Mouse (Mus musculus) CH12.LX (cell line): ENCODE measurements around the gene Pwwp2b. TPM values are rescaled to one million over a fixed set of nuclear protein-coding genes. Genes with fewer than 3 reads are reported as not detected.

Experiments
- DNase-seq: peaks from one replicate; pipeline ENCODE4 v3.0.0-alpha.2; 2013; ENCODE audit errors: extremely low read depth
- H3K27ac ChIP-seq: 2 replicates; pipeline ENCODE4 v1.5.1; 2012; ENCODE audit warnings: low read depth, mild to moderate bottlenecking, control low read depth, moderate library complexity; ENCODE audit not compliant: insufficient read depth
- H3K27me3 ChIP-seq: replicated peaks from 2 replicates; pipeline ENCODE3; 2012; ENCODE audit warnings: inconsistent platforms
- H3K36me3 ChIP-seq, 2 experiments: replicated peaks in 1 of 2; 2 replicates each; pipeline versions ENCODE3 to v1.6.1; 2012; ENCODE audit warnings: inconsistent platforms in 1 of 2, low read length in 1 of 2, mild to moderate bottlenecking in 1 of 2, mixed read lengths in 1 of 2, moderate library complexity in 1 of 2; ENCODE audit not compliant: control insufficient read depth in 1 of 2, insufficient read depth in 1 of 2
- H3K4me1 ChIP-seq, 2 experiments: 2 replicates each; pipeline ENCODE4 v1.6.1; 2012; ENCODE audit warnings: inconsistent platforms in 1 of 2, moderate library complexity in 1 of 2; ENCODE audit not compliant: insufficient read depth in 2 of 2, control insufficient read depth in 1 of 2
- H3K4me2 ChIP-seq: 2 replicates; pipeline ENCODE4 v1.6.1; 2012; ENCODE audit warnings: low read depth, mild to moderate bottlenecking, control low read depth; ENCODE audit not compliant: poor library complexity, insufficient read depth, severe bottlenecking
- H3K4me3 ChIP-seq, 3 experiments: fragments of 150-350 bp in 1 of 3; sonication (generic) in 1 of 3; replicated peaks in 1 of 3; 2 replicates each; pipeline versions ENCODE3 to v1.5.1; 2011 to 2012; ENCODE audit warnings: low read depth in 2 of 3, low read length in 2 of 3, mild to moderate bottlenecking in 2 of 3, moderate library complexity in 2 of 3, control low read depth in 1 of 3, improper control_type of control experiment in 1 of 3, inconsistent platforms in 1 of 3, mixed read lengths in 1 of 3; ENCODE audit not compliant: poor library complexity in 1 of 3
- H3K79me2 ChIP-seq: replicated peaks from 2 replicates; pipeline ENCODE4 v1.6.1; 2012; ENCODE audit warnings: mild to moderate bottlenecking, moderate library complexity; ENCODE audit not compliant: control insufficient read depth, poor library complexity, insufficient read depth, severe bottlenecking; ENCODE audit errors: extremely low read depth
- H3K9ac ChIP-seq: 2 replicates; pipeline ENCODE4 v1.6.1; 2012; ENCODE audit warnings: low read depth, mild to moderate bottlenecking, control low read depth, moderate library complexity; ENCODE audit not compliant: insufficient read depth
- H3K9me3 ChIP-seq: replicated peaks from 2 replicates; pipeline ENCODE3; 2012; ENCODE audit warnings: low read length, inconsistent platforms, mixed read lengths
- BHLHE40 ChIP-seq: IDR thresholded peaks from 2 replicates; pipeline ENCODE4 v1.6.1; 2011; ENCODE audit warnings: mild to moderate bottlenecking, low read depth, low read length, improper control_type of control experiment
- CHD1 ChIP-seq: IDR thresholded peaks from 2 replicates; pipeline ENCODE4 v1.6.1; 2012; ENCODE audit warnings: low read depth, low read length, improper control_type of control experiment, inconsistent platforms
- CHD2 ChIP-seq: IDR thresholded peaks from 2 replicates; pipeline ENCODE4 v1.6.1; 2011; ENCODE audit warnings: low read length, improper control_type of control experiment
- CTCF ChIP-seq, 2 experiments: IDR thresholded peaks in 1 of 2; conservative IDR thresholded peaks in 1 of 2; 2 replicates each; pipeline ENCODE4 v1.5.1; 2011 to 2012; ENCODE audit warnings: low read depth in 2 of 2, low read length in 2 of 2, improper control_type of control experiment in 1 of 2, inconsistent platforms in 1 of 2, mild to moderate bottlenecking in 1 of 2, moderate library complexity in 1 of 2
- ELF1 ChIP-seq: IDR thresholded peaks from 2 replicates; pipeline ENCODE4 v1.6.1; 2014; ENCODE audit warnings: low read depth, mild to moderate bottlenecking, inconsistent platforms, low read length, improper control_type of control experiment
- HCFC1 ChIP-seq: IDR thresholded peaks from 2 replicates; pipeline ENCODE4 v1.6.1; 2012; ENCODE audit warnings: low read depth, mild to moderate bottlenecking, inconsistent platforms, low read length, improper control_type of control experiment
- IRF4 ChIP-seq: IDR thresholded peaks from 2 replicates; pipeline ENCODE4 v1.6.1; 2014; ENCODE audit warnings: low read depth, mild to moderate bottlenecking, inconsistent platforms, low read length, improper control_type of control experiment
- JUN ChIP-seq: IDR thresholded peaks from 2 replicates; pipeline ENCODE4 v1.6.1; 2011; ENCODE audit warnings: low read depth, mild to moderate bottlenecking, low read length, improper control_type of control experiment, moderate library complexity; ENCODE audit not compliant: insufficient read depth
- JUND ChIP-seq: conservative IDR thresholded peaks from 2 replicates; pipeline ENCODE4 v1.6.1; 2011; ENCODE audit warnings: low read depth, low read length, improper control_type of control experiment
- MAFK ChIP-seq: IDR thresholded peaks from 2 replicates; pipeline ENCODE4 v1.6.1; 2011; ENCODE audit warnings: low read length, improper control_type of control experiment; ENCODE audit not compliant: insufficient replicate concordance
- MAZ ChIP-seq: IDR thresholded peaks from 2 replicates; pipeline ENCODE4 v1.6.1; 2012; ENCODE audit warnings: low read depth, mild to moderate bottlenecking, inconsistent platforms, low read length, improper control_type of control experiment, moderate library complexity
- NELFE ChIP-seq: IDR thresholded peaks from 2 replicates; pipeline ENCODE4 v1.6.1; 2011; ENCODE audit warnings: low read depth, low read length, improper control_type of control experiment
- NRF1 ChIP-seq: IDR thresholded peaks from 2 replicates; pipeline ENCODE4 v1.6.1; 2014; ENCODE audit warnings: low read depth, mild to moderate bottlenecking, inconsistent platforms, low read length, improper control_type of control experiment, moderate library complexity
- SMC3 ChIP-seq: IDR thresholded peaks from 2 replicates; pipeline ENCODE4 v1.6.1; 2011; ENCODE audit warnings: low read depth, low read length, improper control_type of control experiment
- USF2 ChIP-seq: conservative IDR thresholded peaks from 2 replicates; pipeline ENCODE4 v1.6.1; 2011; ENCODE audit warnings: low read depth, low read length, improper control_type of control experiment
- ZMIZ1 ChIP-seq: IDR thresholded peaks from 2 replicates; pipeline ENCODE4 v1.6.1; 2012; ENCODE audit warnings: low read depth, mild to moderate bottlenecking, inconsistent platforms, low read length, improper control_type of control experiment
- ZNF384 ChIP-seq: IDR thresholded peaks from 2 replicates; pipeline ENCODE4 v1.6.1; 2012; ENCODE audit warnings: low read depth, low read length, improper control_type of control experiment, inconsistent platforms
- dilution Hi-C: fragments of 300-500 bp; cut with MboI; formaldehyde crosslinking; loops from 2 replicates; pipeline ENCODE4 v1.14.3; 2020; ENCODE audit warnings: low sequenced_read_pairs; ENCODE audit not compliant: extremely low pct_unique_long_range_greater_than_20kb, extremely low pct_ligation_motif_present
- in situ Hi-C: fragments of 300-500 bp; cut with MboI; formaldehyde crosslinking; loops from 3 replicates; pipeline ENCODE4 v1.14.3; 2019; ENCODE audit warnings: low sequenced_read_pairs, low pct_ligation_motif_present, low pct_unique_long_range_greater_than_20kb, mixed read lengths
- polyA plus RNA-seq: library from polyadenylated mRNA; unstranded; fragments of >175 nt; gene quantifications from 2 replicates; pipeline ENCODE4 v1.2.1, GENCODE M21; 2012; ENCODE audit warnings: low read depth; ENCODE audit not compliant: insufficient read length
- total RNA-seq, 2 experiments: library from RNA; depleted of rRNA; stranded (reverse); fragments of 300-350 nt in 1 of 2; fragments of >200 nt in 1 of 2; gene quantifications; 2 replicates each; pipeline ENCODE4 v1.2.3; 2012 to 2014

Pwwp2b gene
- total and polyA plus RNA-seq, 3 experiments = 0.08 TPM; not detected in 2

GRCm38 (mm10) chr7:139309106-139309505 is 60.8 kb downstream of the Pwwp2b start:
- Histone ChIP-seq H3K4me1 (no peaks in the 10 kb centered on the region), H3K9ac (no peak overlapping the region), H3K27me3 (peaks cover 41% of the 10 kb centered on the region), H3K79me2 (no peaks in the 10 kb centered on the region), H3K36me3 (no peaks in the 10 kb centered on the region), H3K27ac (no peak overlapping the region), H3K9me3 (no peaks in the 10 kb centered on the region), H3K4me3 (no peak overlapping the region), H3K4me2 (no peak overlapping the region)
- TF ChIP-seq HCFC1 (no peak), CHD2 (no peak), CTCF (conservative IDR thresholded peaks at IDR 0.05 in 1 of 2, IDR thresholded peaks at IDR 0.05 in 1 of 2; ENCODE audit: low read depth in 2 of 2, low read length in 2 of 2) (no peak), IRF4 (no peak)
- dilution Hi-C loops (no loop called here), in situ Hi-C loops (no loop called here)
- DNase-seq = no peak

GRCm38 (mm10) chr7:139310487-139310951 is 62.2 kb downstream of the Pwwp2b start:
- dilution Hi-C loops = no loop called here
- DNase-seq = no peak
- H3K4me3 ChIP-seq = no peak overlapping the region
- H3K4me1 ChIP-seq = peaks cover 0 to 9% of the 10 kb centered on the region in 2 experiments; a peak in 2 of 4 replicates
- no peak overlapping the region for H3K4me2 ChIP-seq
- no peaks in the 10 kb centered on the region for H3K79me2 ChIP-seq
- H3K27ac ChIP-seq = no peak overlapping the region
- TF ChIP-seq SMC3 (no peak), JUN (no peak), JUND (no peak)
- TF ChIP-seq, all 38 proteins: peak for 0
- peaks cover 35% of the 10 kb centered on the region for H3K27me3 ChIP-seq
- H3K9me3 ChIP-seq = no peaks in the 10 kb centered on the region
- H3K36me3 ChIP-seq = no peaks in the 10 kb centered on the region
- H3K9ac ChIP-seq = no peak overlapping the region
- in situ Hi-C loops = loop anchor here (5.0 kb wide), 3 partner anchors 62 to 167 kb away; no protein-coding TSS in a partner anchor

- Histone ChIP-seq H3K4me2 (no peak overlapping the region), H3K4me1 (peaks cover 0 to 18% of the 10 kb centered on the region in 2 experiments; a peak in 2 of 4 replicates), H3K27me3 (peaks cover 20% of the 10 kb centered on the region), H3K27ac (no peak overlapping the region), H3K9me3 (no peaks in the 10 kb centered on the region), H3K36me3 (no peaks in the 10 kb centered on the region), H3K4me3 (no peak overlapping the region), H3K79me2 (no peaks in the 10 kb centered on the region), H3K9ac (no peak overlapping the region)
- TF ChIP-seq NELFE = no peak
- no peak for TF ChIP-seq MAZ
- TF ChIP-seq USF2 = no peak
- no peak for TF ChIP-seq CHD1
- TF ChIP-seq ZMIZ1 = no peak
- no peak for TF ChIP-seq IRF4
- no peak for TF ChIP-seq BHLHE40
- no peak for TF ChIP-seq MAFK
- TF ChIP-seq NRF1 = no peak
- TF ChIP-seq ELF1 = no peak
- no peak for TF ChIP-seq ZNF384
- dilution Hi-C loops (no loop called here), in situ Hi-C loops (loop anchor here (5.0 kb wide), 3 partner anchors 60 to 165 kb away; no protein-coding TSS in a partner anchor)
- no peak for DNase-seq
Observed at GRCm38 (mm10) chr7:139312686-139313085, 64.4 kb downstream of the Pwwp2b start.
